Mouse (Mus musculus): ENCODE data around the gene Pla1a. TPM values are rescaled to one million over a fixed set of nuclear protein-coding genes. Genes with fewer than 3 reads are reported as not detected.

Pla1a gene
- 0.55 and 1.3 TPM in 2 replicates for polyA plus RNA-seq (2021; fragmentation: Nextera tagmentation)
- long read RNA-seq, experiment 1, partial matches to known transcripts, result 0 of 6 reads
- long read RNA-seq, experiment 1, other reads (novel, unspliced or antisense), result 2 of 6 reads
- long read RNA-seq, experiment 2, result 0 reads

GRCm38 (mm10) chr16:38432498-38433425, at the start of gene Pla1a:
TSS of gene Pla1a (minus strand) at chr16:38433145.

GRCm38 (mm10) chr16:38455511-38456418, 22.8 kb upstream of the Pla1a start, which contains the start of gene Cd80:
TSS of gene Cd80 (plus strand) at chr16:38455561.

GRCm38 (mm10) chr16:38452442-38453202, 19.7 kb upstream of the Pla1a start, which contains the start of gene Adprh:
TSS of gene Adprh (minus strand) at chr16:38452703.

GRCm38 (mm10) chr16:38361933-38362332, 71.0 kb downstream of the Pla1a start, which contains the start of gene Popdc2:
TSS of gene Popdc2 (plus strand) at chr16:38362209.

GRCm38 (mm10) chr16:38346529-38347325, 86.2 kb downstream of the Pla1a start, which contains the start of the genes Cox17 and Gm21987:
TSS of gene Cox17 (plus strand) at chr16:38346991.
TSS of gene Gm21987 (plus strand) at chr16:38347040.

Other genes starting within 250 kb of the Pla1a start
- not detected in 2 replicates for gene Nr1i2, start 138.3 kb downstream of the Pla1a start, polyA plus RNA-seq (2021; fragmentation: Nextera tagmentation)
- 0.60 and 0.75 TPM in 2 replicates for gene Maats1, start 91.0 kb downstream of the Pla1a start, polyA plus RNA-seq (2021; fragmentation: Nextera tagmentation)
- gene Cox17, start 86.2 kb downstream of the Pla1a start, polyA plus RNA-seq (2021; fragmentation: Nextera tagmentation), result 772 and 802 TPM in 2 replicates
- not detected in 2 replicates for gene Gm21987, start 86.1 kb downstream of the Pla1a start, polyA plus RNA-seq (2021; fragmentation: Nextera tagmentation)
- 0.26 and 0.83 TPM in 2 replicates for gene Popdc2, start 70.9 kb downstream of the Pla1a start, polyA plus RNA-seq (2021; fragmentation: Nextera tagmentation)
- gene Adprh, start 19.6 kb upstream of the Pla1a start, polyA plus RNA-seq (2021; fragmentation: Nextera tagmentation), result 119 and 133 TPM in 2 replicates
- 0.19 and 0.39 TPM in 2 replicates for gene Cd80, start 22.4 kb upstream of the Pla1a start, polyA plus RNA-seq (2021; fragmentation: Nextera tagmentation)
- gene Timmdc1, start 89.5 kb upstream of the Pla1a start, polyA plus RNA-seq (2021; fragmentation: Nextera tagmentation), result 43.2 and 57.0 TPM in 2 replicates
- 33.8 and 37.9 TPM in 2 replicates for gene Poglut1, start 117.1 kb upstream of the Pla1a start, polyA plus RNA-seq (2021; fragmentation: Nextera tagmentation)
- 6.1 and 9.7 TPM in 2 replicates for gene Tmem39a, start 125.6 kb upstream of the Pla1a start, polyA plus RNA-seq (2021; fragmentation: Nextera tagmentation)